Mouse (Mus musculus): ENCODE results near the gene Plxnb1. TPM values are rescaled to one million over a fixed set of nuclear protein-coding genes. Genes with fewer than 3 reads are reported as not detected.
"Not testable (repeated sequence)": the region's sequence is repeated elsewhere in the genome, so short reads cannot be mapped to it uniquely, and the experiment has no call there.

Gene Plxnb1
- polyA plus RNA-seq, 1 experiment: 5.8 TPM

GRCm38 (mm10) chr9:109128211-109128610 is 33.0 kb downstream of the Plxnb1 start:
- Histone ChIP-seq H3K4me1 (ENCODE audit: control insufficient read depth, insufficient read depth, low read length) (no peaks in the 10 kb centered on the region), H3K27ac (ENCODE audit: control insufficient read depth, insufficient read depth, low read depth, low read length) (no peak overlapping the region), H3K27me3 (ENCODE audit: control insufficient read depth, insufficient read depth, low read length) (no peaks in the 10 kb centered on the region), H3K4me3 (ENCODE audit: control insufficient read depth, low read depth, low read length) (no peak overlapping the region), H3K36me3 (ENCODE audit: control insufficient read depth, insufficient read depth, low read length) (no peaks in the 10 kb centered on the region)
- TF ChIP-seq POLR2A (IDR thresholded peaks at IDR 0.05; ENCODE audit: control insufficient read depth, low read depth, low read length): no peak
- no peak for TF ChIP-seq CTCF (IDR thresholded peaks at IDR 0.05; ENCODE audit: control insufficient read depth, insufficient read depth, insufficient replicate concordance, low read depth, low read length)

GRCm38 (mm10) chr9:109130076-109130475 is 34.9 kb downstream of the Plxnb1 start:
- H3K4me3 ChIP-seq (ENCODE audit: control insufficient read depth, low read depth, low read length): no peak overlapping the region
- TF ChIP-seq CTCF (IDR thresholded peaks at IDR 0.05; ENCODE audit: control insufficient read depth, insufficient read depth, insufficient replicate concordance, low read depth, low read length): no peak
- TF ChIP-seq POLR2A (IDR thresholded peaks at IDR 0.05; ENCODE audit: control insufficient read depth, low read depth, low read length): no peak
- H3K27me3 ChIP-seq (ENCODE audit: control insufficient read depth, insufficient read depth, low read length): no peaks in the 10 kb centered on the region
- no peaks in the 10 kb centered on the region for H3K4me1 ChIP-seq (ENCODE audit: control insufficient read depth, insufficient read depth, low read length)
- H3K27ac ChIP-seq (ENCODE audit: control insufficient read depth, insufficient read depth, low read depth, low read length): no peak overlapping the region
- H3K36me3 ChIP-seq (ENCODE audit: control insufficient read depth, insufficient read depth, low read length): no peaks in the 10 kb centered on the region

GRCm38 (mm10) chr9:109140414-109140813 is 45.2 kb downstream of the Plxnb1 start:
- not testable (repeated sequence) for H3K27me3 ChIP-seq (ENCODE audit: control insufficient read depth, insufficient read depth, low read length); H3K36me3 ChIP-seq (ENCODE audit: control insufficient read depth, insufficient read depth, low read length); H3K27ac ChIP-seq (ENCODE audit: control insufficient read depth, insufficient read depth, low read depth, low read length)

GRCm38 (mm10) chr9:109161941-109162340 is 66.8 kb downstream of the Plxnb1 start, which contains the start of gene Fbxw21:
TSS of gene Fbxw21 (minus strand) at chr9:109162041.
- H3K27me3 ChIP-seq (ENCODE audit: control insufficient read depth, insufficient read depth, low read length): no peaks in the 10 kb centered on the region
- no peak within 1 kb of the TSS for H3K27ac ChIP-seq (ENCODE audit: control insufficient read depth, insufficient read depth, low read depth, low read length)
- TF ChIP-seq POLR2A (IDR thresholded peaks at IDR 0.05; ENCODE audit: control insufficient read depth, low read depth, low read length): no peak
- no peak for TF ChIP-seq CTCF (IDR thresholded peaks at IDR 0.05; ENCODE audit: control insufficient read depth, insufficient read depth, insufficient replicate concordance, low read depth, low read length)
- H3K4me3 ChIP-seq (ENCODE audit: control insufficient read depth, low read depth, low read length): no peak within 1 kb of the TSS
- H3K4me1 ChIP-seq (ENCODE audit: control insufficient read depth, insufficient read depth, low read length): no peaks in the 10 kb centered on the region
- H3K36me3 ChIP-seq (ENCODE audit: control insufficient read depth, insufficient read depth, low read length): no peaks in the 10 kb centered on the region

More at GRCm38 (mm10) chr9:109140414-109140813, 45.2 kb downstream of the Plxnb1 start:
- H3K4me1 ChIP-seq (ENCODE audit: control insufficient read depth, insufficient read depth, low read length); H3K4me3 ChIP-seq (ENCODE audit: control insufficient read depth, low read depth, low read length): not testable (repeated sequence)

DNA sequence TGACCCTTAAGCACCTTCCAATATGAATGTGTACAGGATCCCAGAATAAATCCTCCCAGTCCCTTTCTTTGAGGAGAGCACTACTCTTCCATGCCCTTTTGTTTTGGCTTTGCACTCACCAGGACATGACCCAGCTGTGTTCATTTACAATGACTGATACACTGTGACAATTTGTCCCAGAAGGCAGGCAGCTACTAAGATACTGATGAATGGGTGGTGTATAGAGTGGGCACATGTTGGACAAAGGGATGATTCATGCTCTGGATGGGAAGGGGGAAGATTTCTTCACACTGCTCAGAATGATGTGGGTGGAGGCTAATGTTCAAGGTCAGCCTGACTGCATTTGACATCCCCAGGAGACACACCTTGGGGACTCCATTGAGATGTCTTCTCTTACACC is 72.1 kb downstream of the Plxnb1 start:
- no peak for TF ChIP-seq CTCF (IDR thresholded peaks at IDR 0.05; ENCODE audit: control insufficient read depth, insufficient read depth, insufficient replicate concordance, low read depth, low read length)
- TF ChIP-seq POLR2A (IDR thresholded peaks at IDR 0.05; ENCODE audit: control insufficient read depth, low read depth, low read length): no peak
- H3K27me3 ChIP-seq (ENCODE audit: control insufficient read depth, insufficient read depth, low read length): no peaks in the 10 kb centered on the region
- no peaks in the 10 kb centered on the region for H3K4me1 ChIP-seq (ENCODE audit: control insufficient read depth, insufficient read depth, low read length)
- H3K4me3 ChIP-seq (ENCODE audit: control insufficient read depth, low read depth, low read length): no peak overlapping the region
- no peak overlapping the region for H3K27ac ChIP-seq (ENCODE audit: control insufficient read depth, insufficient read depth, low read depth, low read length)
- H3K36me3 ChIP-seq (ENCODE audit: control insufficient read depth, insufficient read depth, low read length): no peaks in the 10 kb centered on the region

Other genes starting within 250 kb of the Plxnb1 start
- gene Slc26a6, start 242.1 kb upstream of the Plxnb1 start, polyA plus RNA-seq (2012; rRNA removed): 7.2 and 8.4 TPM in 2 replicates
- gene Tmem89, start 180.8 kb upstream of the Plxnb1 start, polyA plus RNA-seq (2012; rRNA removed): 400 and 456 TPM in 2 replicates
- gene Uqcrc1, start 158.8 kb upstream of the Plxnb1 start, polyA plus RNA-seq (2012; rRNA removed): 432 and 464 TPM in 2 replicates
- gene Col7a1, start 141.8 kb upstream of the Plxnb1 start, polyA plus RNA-seq (2012; rRNA removed): 3.4 and 4.9 TPM in 2 replicates
- 0.35 and 0.88 TPM in 2 replicates for gene Ucn2, start 109.4 kb upstream of the Plxnb1 start, polyA plus RNA-seq (2012; rRNA removed)
- 41.2 and 53.3 TPM in 2 replicates for gene Pfkfb4, start 103.6 kb upstream of the Plxnb1 start, polyA plus RNA-seq (2012; rRNA removed)
- gene Shisa5, start 56.8 kb upstream of the Plxnb1 start, polyA plus RNA-seq (2012; rRNA removed): 21.0 and 22.7 TPM in 2 replicates
- gene Trex1, start 35.7 kb upstream of the Plxnb1 start, polyA plus RNA-seq (2012; rRNA removed): 5.0 and 6.3 TPM in 2 replicates
- gene Atrip, start 21.3 kb upstream of the Plxnb1 start, polyA plus RNA-seq (2012; rRNA removed): 12.1 and 13.5 TPM in 2 replicates
- 1.6 TPM in 2 replicates for gene Ccdc51, start 12.9 kb upstream of the Plxnb1 start, polyA plus RNA-seq (2012; rRNA removed)
- 66.4 and 120 TPM in 2 replicates for gene Tma7, start 12.8 kb upstream of the Plxnb1 start, polyA plus RNA-seq (2012; rRNA removed)
- gene Fbxw21, start 66.7 kb downstream of the Plxnb1 start, polyA plus RNA-seq (2012; rRNA removed): not detected in 2 replicates
- gene Fbxw13, start 100.6 kb downstream of the Plxnb1 start, polyA plus RNA-seq (2012; rRNA removed): 0.31 TPM in 1 of 2 replicates, not detected in the other
- gene Fbxw20, start 139.4 kb downstream of the Plxnb1 start, polyA plus RNA-seq (2012; rRNA removed): 0.32 and 0.44 TPM in 2 replicates
- gene Fbxw14, start 192.3 kb downstream of the Plxnb1 start, polyA plus RNA-seq (2012; rRNA removed): not detected in 2 replicates
- not detected in 2 replicates for gene Fbxw28, start 244.3 kb downstream of the Plxnb1 start, polyA plus RNA-seq (2012; rRNA removed)